Mouse (Mus musculus) intestine, postnatal 0 days (tissue): ENCODE data around the gene Arhgef3. TPM values are rescaled to one million over a fixed set of nuclear protein-coding genes. Genes with fewer than 3 reads are reported as not detected.
A peak's percentile ranks its signal among the peaks of the same experiment; 100 is the strongest.

Experiments
- ATAC-seq: fragments of 200-750 bp; cut with Nextera tagmentation; 2 replicates; pipeline ENCODE4 v1.8.0; 2017; ENCODE audit warnings: mild to moderate bottlenecking, moderate TSS enrichment, moderate library complexity
- H3K27ac ChIP-seq: fragments of 300-500 bp; sonication (generic); 2 replicates; pipeline ENCODE4 v1.5.1; 2014; ENCODE audit warnings: mild to moderate bottlenecking, low read depth, low read length, moderate library complexity
- H3K27me3 ChIP-seq: fragments of 300-500 bp; sonication (generic); replicated peaks from 2 replicates; pipeline ENCODE4 v1.6.1; 2014; ENCODE audit warnings: low read length, mixed read lengths; ENCODE audit not compliant: control insufficient read depth, insufficient read depth
- H3K36me3 ChIP-seq: fragments of 300-500 bp; sonication (generic); 2 replicates; pipeline ENCODE4 v1.6.1; 2014; ENCODE audit warnings: mild to moderate bottlenecking, moderate library complexity; ENCODE audit not compliant: control insufficient read depth, insufficient read depth
- H3K4me1 ChIP-seq: fragments of 300-500 bp; sonication (generic); replicated peaks from 2 replicates; pipeline ENCODE4 v1.6.1; 2014; ENCODE audit warnings: antibody characterized with exemption, low read length, mixed read lengths; ENCODE audit not compliant: control insufficient read depth, insufficient read depth
- H3K4me2 ChIP-seq: fragments of 300-500 bp; sonication (generic); replicated peaks from 2 replicates; pipeline ENCODE4 v1.6.1; 2014; ENCODE audit warnings: low read depth, mild to moderate bottlenecking, moderate library complexity
- H3K4me3 ChIP-seq: fragments of 300-500 bp; sonication (generic); 2 replicates; pipeline ENCODE4 v1.5.1; 2014; ENCODE audit warnings: low read depth, low read length
- H3K9ac ChIP-seq: fragments of 300-500 bp; sonication (generic); 2 replicates; pipeline ENCODE4 v1.6.1; 2014; ENCODE audit warnings: mild to moderate bottlenecking, low read depth, low read length
- H3K9me3 ChIP-seq: fragments of 300-500 bp; sonication (generic); 2 replicates; pipeline ENCODE4 v1.6.1; 2016; ENCODE audit warnings: mixed run types; ENCODE audit not compliant: control insufficient read depth
- CTCF ChIP-seq: sonication (generic); IDR thresholded peaks from 2 replicates; pipeline ENCODE4 v1.5.1; 2016; ENCODE audit warnings: low read depth, mild to moderate bottlenecking, control low read depth, antibody characterized with exemption, moderate library complexity
- WGBS: fragments of 180-500 bp; shearing (Covaris S2); extraction: QIAGEN DNeasy Blood & Tissue Kit; methylation state at CpG from one replicate; pipeline ENCODE4 v1.1.7; 2014; 5-methylcytosine and 5-hydroxymethylcytosine counted together
- polyA plus RNA-seq: library from polyadenylated mRNA; unstranded; fragments of >200 nt; fragmentation: Nextera tagmentation; extraction: Ambion mirVana; gene quantifications from 2 replicates; pipeline ENCODE4 v1.2.1, GENCODE M21; 2015

Arhgef3 gene
- polyA plus RNA-seq, 1 experiment from 2014 or later: 12.2 TPM

DNA sequence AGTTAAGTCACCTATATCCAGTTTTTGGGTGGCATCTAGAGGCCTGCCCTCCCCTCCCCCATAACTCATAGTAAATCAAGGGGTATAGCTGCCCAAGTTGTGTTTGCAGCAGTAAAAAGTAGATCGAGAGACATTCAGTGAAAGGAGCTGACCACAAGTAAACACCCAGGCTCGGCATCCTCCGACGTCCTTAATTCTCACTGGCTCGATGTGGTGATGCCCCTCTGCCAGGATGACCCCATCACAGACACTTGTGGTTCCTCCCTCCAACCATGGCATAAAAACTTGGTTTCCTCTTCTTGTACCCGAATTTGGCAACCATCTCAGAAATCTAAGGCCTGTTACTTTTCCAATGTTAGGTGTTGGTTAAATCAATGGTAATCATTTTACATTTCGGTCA, 118.4 kb downstream of the Arhgef3 start:
- no peak for TF ChIP-seq CTCF
- H3K4me1 ChIP-seq: peaks cover 21% of the 10 kb centered on the region
- H3K9me3 ChIP-seq: no peaks in the 10 kb centered on the region
- no peak overlapping the region for H3K9ac ChIP-seq
- H3K4me3 ChIP-seq: no peak overlapping the region
- ATAC-seq: no peak
- no peaks in the 10 kb centered on the region for H3K36me3 ChIP-seq
- 92% methylated on average over 7 of the region's 7 CpGs for WGBS
- no peak overlapping the region for H3K4me2 ChIP-seq
- no peaks in the 10 kb centered on the region for H3K27me3 ChIP-seq
- H3K27ac ChIP-seq: no peak overlapping the region

DNA sequence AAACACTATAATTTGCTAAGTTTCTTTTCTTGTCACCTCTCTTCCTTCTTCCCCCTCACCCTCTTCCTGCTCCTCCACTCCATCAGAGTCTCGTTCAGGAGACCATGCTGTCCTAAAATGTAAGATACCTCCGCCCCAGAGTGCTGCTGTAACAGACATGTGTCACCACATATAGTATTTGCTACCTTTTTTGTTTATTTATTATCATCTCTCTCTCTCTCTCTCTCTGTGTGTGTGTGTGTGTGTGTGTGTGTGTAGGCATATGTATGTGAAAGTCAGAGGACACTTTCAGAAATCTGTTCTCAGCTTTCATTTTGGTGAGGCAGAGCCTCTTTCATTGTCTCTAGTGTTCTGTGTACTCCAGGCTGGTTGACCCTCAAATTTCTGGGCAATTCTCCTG, 119.0 kb downstream of the Arhgef3 start:
- no peaks in the 10 kb centered on the region for H3K27me3 ChIP-seq
- no peak for ATAC-seq
- whole genome bisulfite sequencing: 89% methylated on average over 2 of the region's 2 CpGs

DNA sequence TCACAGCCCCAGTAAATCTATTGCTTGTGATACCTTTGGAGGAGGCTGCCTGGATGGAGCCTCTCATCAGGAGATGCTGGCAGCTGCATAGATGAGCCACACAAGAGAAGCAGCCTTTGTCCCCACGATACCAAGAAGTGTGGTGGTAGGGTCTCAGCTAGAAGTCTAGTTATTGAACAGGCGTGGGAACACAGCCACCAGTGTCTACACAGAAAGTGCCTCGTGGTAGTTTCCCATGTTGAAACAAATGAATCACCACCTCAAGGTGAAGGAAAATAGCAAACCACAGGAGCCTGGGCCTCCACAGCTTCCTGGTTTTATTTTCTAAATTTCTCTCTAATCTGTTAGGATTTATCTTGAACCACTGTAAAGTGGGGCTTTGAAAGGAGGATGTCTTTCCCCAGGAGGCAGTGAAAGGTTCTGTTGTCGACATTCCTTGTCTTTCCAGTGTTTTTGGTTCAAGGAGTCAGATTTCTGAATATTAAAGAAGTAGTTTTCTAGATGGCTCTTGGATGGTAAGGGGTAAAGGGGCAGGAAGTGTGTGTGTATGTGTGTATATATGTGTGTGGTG, 119.7 kb downstream of the Arhgef3 start:
- Histone ChIP-seq H3K4me3 (no peak overlapping the region), H3K27me3 (no peaks in the 10 kb centered on the region), H3K27ac (no peak overlapping the region), H3K4me1 (peaks cover 17% of the 10 kb centered on the region), H3K36me3 (no peaks in the 10 kb centered on the region), H3K9me3 (no peaks in the 10 kb centered on the region), H3K4me2 (no peak overlapping the region), H3K9ac (no peak overlapping the region)
- 64% methylated on average over 4 of the region's 4 CpGs for WGBS
- no peak for ATAC-seq
- no peak for TF ChIP-seq CTCF

More for the DNA sequence above, 119.0 kb downstream of the Arhgef3 start:
- TF ChIP-seq CTCF: no peak
- no peaks in the 10 kb centered on the region for H3K36me3 ChIP-seq
- peaks cover 21% of the 10 kb centered on the region for H3K4me1 ChIP-seq
- no peak overlapping the region for H3K4me3 ChIP-seq
- no peaks in the 10 kb centered on the region for H3K9me3 ChIP-seq
- no peak overlapping the region for H3K27ac ChIP-seq
- no peak overlapping the region for H3K9ac ChIP-seq
- H3K4me2 ChIP-seq: no peak overlapping the region

DNA sequence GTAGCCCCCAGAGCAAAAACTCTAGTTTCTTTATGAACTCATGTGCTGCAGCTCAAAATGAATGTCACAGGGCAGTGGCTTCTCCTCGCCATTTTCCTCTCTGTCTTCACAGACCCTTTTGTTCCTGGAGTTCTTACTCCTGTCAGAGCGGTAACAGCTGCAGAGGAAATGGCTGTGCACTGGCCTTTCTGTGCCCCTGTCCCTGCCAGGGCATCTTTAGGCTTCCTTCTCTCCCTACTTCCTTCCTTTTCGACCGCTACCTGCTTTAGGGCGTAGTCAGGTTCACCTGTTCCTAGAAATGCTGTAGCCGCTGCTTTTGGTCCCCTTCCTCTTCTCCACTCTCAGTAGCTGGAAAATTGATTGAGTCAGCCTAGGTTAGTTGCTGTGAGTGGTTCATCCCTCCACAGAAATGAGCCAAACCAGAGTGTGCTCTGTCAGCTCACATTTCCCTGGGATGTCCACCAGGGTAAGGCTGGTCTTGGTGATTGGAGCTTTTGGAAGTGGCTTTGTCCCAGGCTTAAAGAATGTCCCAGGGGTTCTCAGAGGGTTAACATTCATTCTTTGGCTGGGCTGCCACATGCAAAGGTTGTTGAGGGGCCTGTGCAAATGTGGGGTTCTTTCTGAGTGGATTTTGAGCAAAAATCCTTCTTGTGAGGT, 121.3 kb downstream of the Arhgef3 start:
- ATAC-seq: no peak
- Histone ChIP-seq H3K4me3 (no peak overlapping the region), H3K9me3 (no peaks in the 10 kb centered on the region), H3K4me2 (no peak overlapping the region), H3K36me3 (no peaks in the 10 kb centered on the region), H3K4me1 (peaks cover 2% of the 10 kb centered on the region; the same call in 1 of the 2 replicates), H3K27me3 (no peaks in the 10 kb centered on the region), H3K9ac (no peak overlapping the region), H3K27ac (no peak overlapping the region)
- TF ChIP-seq CTCF: peak; percentile 21; the same call in 1 of the 2 replicates
- 77% methylated on average over 6 of the region's 6 CpGs for WGBS

DNA sequence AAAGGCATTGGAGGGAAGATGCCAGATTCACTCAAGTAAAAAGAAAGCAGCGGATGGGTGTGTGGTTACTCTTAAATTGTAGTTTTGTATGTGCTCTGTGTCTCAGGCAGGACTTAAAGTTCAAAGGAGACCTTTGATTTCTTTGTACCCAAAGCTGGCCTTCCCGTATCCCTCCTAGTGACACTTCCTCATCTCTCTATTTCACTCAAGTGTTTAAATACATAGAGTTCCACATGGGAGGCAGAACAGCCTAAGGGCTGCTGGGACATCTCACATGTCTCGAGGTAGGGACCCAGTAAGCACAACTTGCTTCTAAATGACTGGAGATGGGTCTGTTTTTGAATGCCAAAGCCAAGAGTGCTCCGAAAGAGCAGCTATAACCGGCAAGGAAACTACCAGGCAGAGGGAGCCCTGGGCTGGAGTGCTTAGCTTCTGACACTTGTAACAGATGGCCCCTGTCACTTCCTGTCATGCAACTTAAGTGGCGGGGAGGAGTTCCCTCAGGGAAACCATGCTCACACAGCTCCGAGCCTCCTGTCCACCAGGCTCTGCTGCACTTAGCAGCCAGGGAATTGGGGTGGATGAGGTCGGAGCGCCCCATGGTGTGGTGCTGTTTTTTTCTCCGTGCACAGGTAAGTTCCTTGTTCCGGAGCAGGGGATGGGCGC, 123.0 kb downstream of the Arhgef3 start:
- Histone ChIP-seq H3K4me2 (peak overlapping the region; percentile 43), H3K27me3 (no peaks in the 10 kb centered on the region), H3K9me3 (no peaks in the 10 kb centered on the region), H3K27ac (no peak overlapping the region), H3K4me1 (no peaks in the 10 kb centered on the region), H3K36me3 (no peaks in the 10 kb centered on the region), H3K4me3 (peak overlapping the region; percentile 11; the same call in 1 of the 2 replicates), H3K9ac (no peak overlapping the region; the same call in 1 of the 2 replicates)
- 46% methylated on average over 12 of the region's 12 CpGs for WGBS
- TF ChIP-seq CTCF: peak; percentile 39
- no peak for ATAC-seq

DNA sequence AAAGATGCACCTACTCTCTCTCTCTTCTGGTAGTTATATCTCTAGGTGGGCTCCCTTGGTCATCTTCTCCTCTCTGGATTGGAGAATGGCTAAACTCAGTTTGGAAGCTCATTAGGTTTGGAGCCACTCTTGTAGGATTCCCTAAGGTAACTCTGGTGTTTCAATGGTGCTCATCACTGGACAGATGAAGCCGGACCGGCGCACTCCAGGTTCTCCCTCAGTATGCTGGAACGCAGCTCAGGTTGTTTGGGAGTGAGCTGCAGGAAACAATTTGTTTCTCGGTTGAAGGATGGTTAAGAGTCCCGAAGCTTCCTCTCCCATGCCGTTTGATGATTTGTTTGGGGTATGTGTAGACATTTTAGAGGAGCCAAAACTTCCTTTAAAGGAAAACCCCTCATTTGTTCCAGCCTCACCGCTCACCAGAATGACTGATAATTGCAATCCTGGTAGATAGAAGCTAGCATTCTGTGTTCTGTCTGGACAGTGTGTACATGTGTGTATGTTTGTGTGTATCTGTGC, 124.0 kb downstream of the Arhgef3 start:
- Histone ChIP-seq H3K4me3 (peak overlapping the region; percentile 11; the same call in 1 of the 2 replicates), H3K9ac (no peak overlapping the region), H3K4me2 (peak overlapping the region; percentile 43), H3K9me3 (no peaks in the 10 kb centered on the region), H3K27me3 (no peaks in the 10 kb centered on the region), H3K36me3 (no peaks in the 10 kb centered on the region), H3K27ac (no peak overlapping the region), H3K4me1 (no peaks in the 10 kb centered on the region)
- 63% methylated on average over 8 of the region's 8 CpGs for WGBS
- no peak for TF ChIP-seq CTCF
- ATAC-seq: no peak
